Mouse (Mus musculus) midbrain, postnatal 0 days (tissue): ENCODE measurements around the gene Slc44a5. TPM values are rescaled to one million over a fixed set of nuclear protein-coding genes. Genes with fewer than 3 reads are reported as not detected.
"Not testable (repeated sequence)": the region's sequence is repeated elsewhere in the genome, so short reads cannot be mapped to it uniquely, and the experiment has no call there.

Experiments used
- ATAC-seq: fragments of 200-750 bp; cut with Nextera tagmentation; 2 replicates; pipeline ENCODE4 v1.8.0; 2017; ENCODE audit warnings: moderate number of reproducible peaks, mild to moderate bottlenecking, moderate TSS enrichment, moderate library complexity; ENCODE audit not compliant: low FRiP score
- DNase-seq: peaks from one replicate; pipeline ENCODE4 v3.0.0-alpha.2; 2015; ENCODE audit warnings: low spot score
- H3K27ac ChIP-seq: fragments of 300-500 bp; sonication (generic); 2 replicates; pipeline ENCODE4 v1.5.1; 2014; ENCODE audit warnings: low read depth, mild to moderate bottlenecking, low read length, mixed read lengths
- H3K27me3 ChIP-seq: fragments of 300-500 bp; sonication (generic); 2 replicates; pipeline ENCODE4 v1.6.1; 2014; ENCODE audit warnings: low read length, control low read depth, mixed read lengths; ENCODE audit not compliant: insufficient read depth
- H3K36me3 ChIP-seq: fragments of 300-500 bp; sonication (generic); 2 replicates; pipeline ENCODE4 v1.6.1; 2014; ENCODE audit warnings: low read length, control low read depth, mixed read lengths; ENCODE audit not compliant: insufficient read depth
- H3K4me1 ChIP-seq: fragments of 300-500 bp; sonication (generic); 2 replicates; pipeline ENCODE4 v1.6.1; 2014; ENCODE audit warnings: mild to moderate bottlenecking, control low read depth, antibody characterized with exemption, low read length, mixed read lengths; ENCODE audit not compliant: insufficient read depth
- H3K4me2 ChIP-seq: fragments of 300-500 bp; sonication (generic); 2 replicates; pipeline ENCODE4 v1.6.1; 2014; ENCODE audit warnings: low read depth, mild to moderate bottlenecking, low read length, mixed read lengths; ENCODE audit not compliant: poor library complexity, severe bottlenecking
- H3K4me3 ChIP-seq: fragments of 300-500 bp; sonication (generic); 2 replicates; pipeline ENCODE4 v1.5.1; 2014; ENCODE audit warnings: low read depth, mild to moderate bottlenecking, low read length, moderate library complexity
- H3K9ac ChIP-seq: fragments of 300-500 bp; sonication (generic); replicated peaks from 2 replicates; pipeline ENCODE4 v1.6.1; 2014; ENCODE audit warnings: mild to moderate bottlenecking, low read length, moderate library complexity, mixed read lengths; ENCODE audit not compliant: poor library complexity, severe bottlenecking
- H3K9me3 ChIP-seq: fragments of 300-500 bp; sonication (generic); 2 replicates; pipeline ENCODE4 v1.6.1; 2016; ENCODE audit warnings: low read length, control low read depth
- CTCF ChIP-seq: IDR thresholded peaks from 2 replicates; pipeline ENCODE4 v1.5.1; 2016; ENCODE audit warnings: antibody characterized with exemption, mild to moderate bottlenecking
- WGBS: fragments of 180-500 bp; shearing (Covaris S2); extraction: QIAGEN DNeasy Blood & Tissue Kit; methylation state at CpG from one replicate; pipeline ENCODE4 v1.1.7; 2014; 5-methylcytosine and 5-hydroxymethylcytosine counted together
- polyA plus RNA-seq: library from polyadenylated mRNA; unstranded; fragments of >200 nt; fragmentation: Nextera tagmentation; extraction: Ambion mirVana; gene quantifications from 2 replicates; pipeline ENCODE4 v1.2.1, GENCODE M21; 2015
- total RNA-seq: library from RNA; depleted of rRNA; stranded (reverse); fragments of >200 nt; gene quantifications from 2 replicates; pipeline ENCODE4 v1.2.3, GENCODE M21; 2014

Slc44a5 gene
- total and polyA plus RNA-seq, 2 experiments from 2014 or later = 6.3 to 27.3 TPM

- Histone ChIP-seq H3K9ac (no peak overlapping the region), H3K4me1 (no peaks in the 10 kb centered on the region), H3K27ac (peak overlapping the region; percentile 48; the same call in 1 of the 2 replicates), H3K4me2 (no peak overlapping the region), H3K4me3 (no peak overlapping the region), H3K9me3 (no peaks in the 10 kb centered on the region), H3K27me3 (no peaks in the 10 kb centered on the region), H3K36me3 (no peaks in the 10 kb centered on the region)
- no peak for TF ChIP-seq CTCF
- WGBS = 31% methylated on average over 4 of the region's 4 CpGs
- ATAC-seq = no peak
- peak; percentile 40 for DNase-seq
Observed at GRCm38 (mm10) chr3:154145750-154146149, 172.5 kb downstream of the Slc44a5 start.

GRCm38 (mm10) chr3:154149778-154150177, 176.5 kb downstream of the Slc44a5 start:
- DNase-seq = no peak
- WGBS = 80% methylated on average over 4 of the region's 4 CpGs
- no peak for ATAC-seq

GRCm38 (mm10) chr3:154153541-154153940, 180.3 kb downstream of the Slc44a5 start:
- not testable (repeated sequence) for H3K27me3 ChIP-seq, DNase-seq, H3K4me1 ChIP-seq, H3K9me3 ChIP-seq, H3K4me2 ChIP-seq, H3K4me3 ChIP-seq, H3K36me3 ChIP-seq, ATAC-seq, H3K9ac ChIP-seq, H3K27ac ChIP-seq
- WGBS = 85% methylated on average over 3 of the region's 3 CpGs

More at GRCm38 (mm10) chr3:154149778-154150177, 176.5 kb downstream of the Slc44a5 start:
- Histone ChIP-seq H3K9ac (no peak overlapping the region), H3K9me3 (no peaks in the 10 kb centered on the region), H3K4me3 (no peak overlapping the region), H3K27ac (no peak overlapping the region), H3K27me3 (no peaks in the 10 kb centered on the region), H3K4me1 (no peaks in the 10 kb centered on the region), H3K36me3 (no peaks in the 10 kb centered on the region), H3K4me2 (no peak overlapping the region)
- no peak for TF ChIP-seq CTCF

- Histone ChIP-seq H3K4me3 (no peak overlapping the region), H3K4me1 (no peaks in the 10 kb centered on the region), H3K27ac (no peak overlapping the region), H3K9me3 (no peaks in the 10 kb centered on the region), H3K4me2 (no peak overlapping the region), H3K36me3 (no peaks in the 10 kb centered on the region), H3K27me3 (no peaks in the 10 kb centered on the region), H3K9ac (no peak overlapping the region)
- 66% methylated on average over 4 of the region's 4 CpGs for WGBS
- no peak for TF ChIP-seq CTCF
- ATAC-seq (no peak), DNase-seq (no peak)
Observed at GRCm38 (mm10) chr3:154165882-154166281, 192.6 kb downstream of the Slc44a5 start.

- Histone ChIP-seq H3K4me3 (no peak overlapping the region), H3K4me1 (no peaks in the 10 kb centered on the region), H3K27me3 (no peaks in the 10 kb centered on the region), H3K4me2 (no peak overlapping the region), H3K9ac (no peak overlapping the region), H3K27ac (peak overlapping the region; percentile 51; the same call in 1 of the 2 replicates), H3K9me3 (no peaks in the 10 kb centered on the region), H3K36me3 (no peaks in the 10 kb centered on the region)
- WGBS = 17% methylated on average over 10 of the region's 10 CpGs
- peak; percentile 87 for ATAC-seq
- no peak for TF ChIP-seq CTCF
- DNase-seq = peak; percentile 74
Observed at GRCm38 (mm10) chr3:154171881-154172592, 198.8 kb downstream of the Slc44a5 start.

GRCm38 (mm10) chr3:154172593-154172965, 199.3 kb downstream of the Slc44a5 start:
- no peak for DNase-seq
- 58% methylated on average over 5 of the region's 5 CpGs for WGBS
- H3K4me3 ChIP-seq = no peak overlapping the region
- H3K9ac ChIP-seq = no peak overlapping the region
- peak overlapping the region; percentile 51 for H3K27ac ChIP-seq
- H3K36me3 ChIP-seq = no peaks in the 10 kb centered on the region
- no peaks in the 10 kb centered on the region for H3K27me3 ChIP-seq
- no peak overlapping the region for H3K4me2 ChIP-seq
- no peak for ATAC-seq
- H3K4me1 ChIP-seq = no peaks in the 10 kb centered on the region
- H3K9me3 ChIP-seq = no peaks in the 10 kb centered on the region
- TF ChIP-seq CTCF = no peak
